ENCODE assay signal across 9 mouse cellular contexts in genomic region chr7:119010854-119011529, GRCm38 (mm10). TPM values are rescaled to one million over a fixed set of nuclear protein-coding genes. Genes with fewer than 3 reads are reported as not detected.
DNase-seq lines count a peak whose midpoint lies in the region; ATAC-seq and TF ChIP-seq lines count a peak whose summit lies in the region.
"Had no signal": no experiment of that assay in that cellular context is flagged by ENCODE, and none has a peak within 500 bp of the region (broad histone marks: within the 10 kb centered on the region; RNA-seq: fewer than 3 reads in every experiment).

No protein-coding gene starts in this region.

- H3K4me2 ChIP-seq in kidney, embryonic 16.5 days (replicated peaks; ENCODE audit: low read depth, low read length) = no peak overlapping the region
- no peak overlapping the region for H3K4me2 ChIP-seq in lung, embryonic 14.5 days
- H3K4me2 ChIP-seq: neural tube, embryonic 12.5 days had no signal

- DNase-seq in A20 (ENCODE audit: low read depth, low spot score) (peak; percentile 56), G1E (ENCODE audit: low spot score) (no peak)
- DNase-seq in cerebellum, postnatal 10 days = peak; percentile 90 to 93
- DNase-seq in frontal cortex, postnatal 25 days (ENCODE audit: low spot score in 2 of 2) = peak; percentile 81 to 92
- peak; percentile 77 for DNase-seq in lung, embryonic 14.5 days
- DNase-seq in right cerebral cortex, adult 18-20 months = peak; percentile 62

- no peaks in the 10 kb centered on the region for H3K4me1 ChIP-seq in G1E (ENCODE audit: insufficient read depth, low read depth, low read length)
- no peaks in the 10 kb centered on the region for H3K4me1 ChIP-seq in kidney, embryonic 16.5 days (ENCODE audit: insufficient read depth, low read length)
- no peaks in the 10 kb centered on the region for H3K4me1 ChIP-seq in lung, embryonic 14.5 days (ENCODE audit: insufficient read depth)
- H3K4me1 ChIP-seq: neural tube, embryonic 12.5 days had no signal

- no peak overlapping the region for H3K9ac ChIP-seq in kidney, embryonic 16.5 days (replicated peaks; ENCODE audit: low read length)
- no peak overlapping the region for H3K9ac ChIP-seq in lung, embryonic 14.5 days
- H3K9ac ChIP-seq: neural tube, embryonic 12.5 days had no signal

- no peaks in the 10 kb centered on the region; the same call in 1 of the 2 replicates for H3K27me3 ChIP-seq in G1E (ENCODE audit: insufficient read depth, low read length)
- H3K27me3 ChIP-seq in kidney, embryonic 16.5 days (ENCODE audit: insufficient read depth, low read length) = no peaks in the 10 kb centered on the region
- no peaks in the 10 kb centered on the region for H3K27me3 ChIP-seq in lung, embryonic 14.5 days (ENCODE audit: insufficient read depth, low read length)

- H3K9me3 ChIP-seq in G1E (replicated peaks) = no peaks in the 10 kb centered on the region
- H3K9me3 ChIP-seq in kidney, embryonic 16.5 days (ENCODE audit: low read length) = no peaks in the 10 kb centered on the region
- no peaks in the 10 kb centered on the region for H3K9me3 ChIP-seq in lung, embryonic 14.5 days (ENCODE audit: low read depth, low read length)
- H3K9me3 ChIP-seq: neural tube, embryonic 12.5 days had no signal

- H3K4me3 ChIP-seq in G1E (ENCODE audit: low read depth, low read length) = no peak overlapping the region
- H3K4me3 ChIP-seq in kidney, embryonic 16.5 days (ENCODE audit: low read length) = no peak overlapping the region
- H3K4me3 ChIP-seq in lung, embryonic 14.5 days (ENCODE audit: low read depth, low read length) = no peak overlapping the region
- H3K4me3 ChIP-seq: neural tube, embryonic 12.5 days had no signal

- peak; percentile 68 for TF ChIP-seq CTCF in G1E (IDR thresholded peaks at IDR 0.05; ENCODE audit: low read depth, low read length)
- peak; percentile 80 for TF ChIP-seq CTCF in lung, embryonic 14.5 days (IDR thresholded peaks at IDR 0.05; ENCODE audit: low read depth)

- no peak for ATAC-seq in G1E (ENCODE audit: extremely low read depth, insufficient number of reproducible peaks, low FRiP score, poor library complexity, severe bottlenecking)
- peak; percentile 39 for ATAC-seq in kidney, embryonic 16.5 days (ENCODE audit: low FRiP score, low TSS enrichment)
- ATAC-seq in lung, embryonic 14.5 days (ENCODE audit: insufficient read depth) = no peak; the same call in 1 of the 2 replicates
- ATAC-seq in activated CD4-positive, CD25-positive, alpha-beta regulatory T cell, adult 4 months = no peak

- no peaks in the 10 kb centered on the region for H3K36me3 ChIP-seq in G1E (replicated peaks)
- no peaks in the 10 kb centered on the region for H3K36me3 ChIP-seq in kidney, embryonic 16.5 days (ENCODE audit: insufficient read depth, low read length)
- H3K36me3 ChIP-seq in lung, embryonic 14.5 days (ENCODE audit: insufficient read depth) = no peaks in the 10 kb centered on the region
- H3K36me3 ChIP-seq: neural tube, embryonic 12.5 days had no signal

- WGBS in kidney, embryonic 16.5 days = 21% methylated on average over 5 of the region's 5 CpGs
- WGBS in lung, embryonic 14.5 days = 22% methylated on average over 5 of the region's 5 CpGs

- H3K27ac ChIP-seq in kidney, embryonic 16.5 days (ENCODE audit: low read length) = no peak overlapping the region
- H3K27ac ChIP-seq in lung, embryonic 14.5 days (ENCODE audit: low read depth) = no peak overlapping the region
- H3K27ac ChIP-seq: neural tube, embryonic 12.5 days had no signal

RNA-seq across cellular contexts. Expression of gene Gprc5b, which starts 16.0 kb away (rescaled TPM):
- total RNA-seq in G1E (2014; fragmentation: Nextera tagmentation) (not detected in 2 replicates), G1E (2017) (0.16 TPM in 1 of 2 replicates, not detected in the other)
- not detected in 2 replicates for polyA plus RNA-seq in G1E (2012)
- 5.4 and 7.0 TPM in 2 replicates for polyA plus RNA-seq in kidney, embryonic 16.5 days (2015; fragmentation: Nextera tagmentation; extraction: Ambion mirVana)
- 7.6 and 10.9 TPM in 2 replicates for polyA plus RNA-seq in lung, embryonic 14.5 days (2014; fragmentation: Nextera tagmentation; extraction: Ambion mirVana)
- polyA plus RNA-seq in activated CD4-positive, CD25-positive, alpha-beta regulatory T cell, adult 4 months (2017; shearing (Covaris generic)) = 1 to 10 TPM; 1.5 to 2.3 TPM
